Mouse (Mus musculus): ENCODE data around the gene Trim68. TPM values are rescaled to one million over a fixed set of nuclear protein-coding genes. Genes with fewer than 3 reads are reported as not detected.
"Not testable (repeated sequence)": the region's sequence is repeated elsewhere in the genome, so short reads cannot be mapped to it uniquely, and the experiment has no call there.

Gene Trim68
- polyA plus RNA-seq, 1 experiment from 2014 or later, result 10.8 TPM

GRCm38 (mm10) chr7:102665378-102665777 lies 21.7 kb downstream of the Trim68 start:
- no peak overlapping the region for H3K4me3 ChIP-seq (ENCODE audit: low read depth, low read length)
- no peak overlapping the region for H3K27ac ChIP-seq (ENCODE audit: low read depth, low read length)
- no peaks in the 10 kb centered on the region for H3K27me3 ChIP-seq (ENCODE audit: control insufficient read depth, insufficient read depth, low read length)
- 57% methylated on average over 2 of the region's 2 CpGs for WGBS
- H3K4me2 ChIP-seq, result no peak overlapping the region
- peak; percentile 87 for DNase-seq (ENCODE audit: low spot score, missing footprints)
- no peaks in the 10 kb centered on the region for H3K4me1 ChIP-seq (ENCODE audit: control insufficient read depth, insufficient read depth, low read length)
- ATAC-seq (ENCODE audit: low FRiP score), result no peak
- no peaks in the 10 kb centered on the region for H3K9me3 ChIP-seq (ENCODE audit: control insufficient read depth, low read length)
- H3K36me3 ChIP-seq (ENCODE audit: control insufficient read depth, insufficient read depth, low read length), result no peaks in the 10 kb centered on the region
- no peak overlapping the region for H3K9ac ChIP-seq (ENCODE audit: low read length)

GRCm38 (mm10) chr7:102664599-102664998 lies 22.5 kb downstream of the Trim68 start, which contains the start of gene Olfr556:
Olfr556 (plus strand) TSS chr7:102664899.
- no peak within 1 kb of the TSS for H3K9ac ChIP-seq (ENCODE audit: low read length)
- WGBS, result 40% methylated on average over 3 of the region's 3 CpGs

GRCm38 (mm10) chr7:102658523-102658922 lies 28.6 kb downstream of the Trim68 start, which contains the start of gene Olfr555:
Olfr555 (plus strand) TSS chr7:102658823.
- no peaks in the 10 kb centered on the region for H3K36me3 ChIP-seq (ENCODE audit: control insufficient read depth, insufficient read depth, low read length)
- no peak within 1 kb of the TSS for H3K27ac ChIP-seq (ENCODE audit: low read depth, low read length)
- DNase-seq (ENCODE audit: low spot score, missing footprints) (no peak), ATAC-seq (ENCODE audit: low FRiP score) (no peak)
- H3K4me3 ChIP-seq (ENCODE audit: low read depth, low read length), result no peak within 1 kb of the TSS
- 82% methylated on average over 1 of the region's 1 CpGs for WGBS
- no peaks in the 10 kb centered on the region for H3K9me3 ChIP-seq (ENCODE audit: control insufficient read depth, low read length)
- no peak within 1 kb of the TSS for H3K9ac ChIP-seq (ENCODE audit: low read length)
- no peak within 1 kb of the TSS for H3K4me2 ChIP-seq
- no peaks in the 10 kb centered on the region for H3K27me3 ChIP-seq (ENCODE audit: control insufficient read depth, insufficient read depth, low read length)
- no peaks in the 10 kb centered on the region for H3K4me1 ChIP-seq (ENCODE audit: control insufficient read depth, insufficient read depth, low read length)

More at GRCm38 (mm10) chr7:102664599-102664998, 22.5 kb downstream of the Trim68 start, which contains the start of gene Olfr556:
- Histone ChIP-seq H3K9me3 (ENCODE audit: control insufficient read depth, low read length) (no peaks in the 10 kb centered on the region), H3K4me1 (ENCODE audit: control insufficient read depth, insufficient read depth, low read length) (no peaks in the 10 kb centered on the region), H3K4me2 (no peak within 1 kb of the TSS), H3K4me3 (ENCODE audit: low read depth, low read length) (no peak within 1 kb of the TSS), H3K36me3 (ENCODE audit: control insufficient read depth, insufficient read depth, low read length) (no peaks in the 10 kb centered on the region), H3K27ac (ENCODE audit: low read depth, low read length) (no peak within 1 kb of the TSS), H3K27me3 (ENCODE audit: control insufficient read depth, insufficient read depth, low read length) (no peaks in the 10 kb centered on the region)
- DNase-seq (ENCODE audit: low spot score, missing footprints) (no peak), ATAC-seq (ENCODE audit: low FRiP score) (no peak)

GRCm38 (mm10) chr7:102644945-102645344 lies 42.2 kb downstream of the Trim68 start:
- DNase-seq (ENCODE audit: low spot score, missing footprints); ATAC-seq (ENCODE audit: low FRiP score); H3K4me1 ChIP-seq (ENCODE audit: control insufficient read depth, insufficient read depth, low read length); H3K9me3 ChIP-seq (ENCODE audit: control insufficient read depth, low read length); H3K27ac ChIP-seq (ENCODE audit: low read depth, low read length); H3K36me3 ChIP-seq (ENCODE audit: control insufficient read depth, insufficient read depth, low read length); H3K9ac ChIP-seq (ENCODE audit: low read length); H3K4me3 ChIP-seq (ENCODE audit: low read depth, low read length); H3K27me3 ChIP-seq (ENCODE audit: control insufficient read depth, insufficient read depth, low read length); H3K4me2 ChIP-seq: not testable (repeated sequence)
- 86% methylated on average over 3 of the region's 4 CpGs for WGBS

GRCm38 (mm10) chr7:102638132-102638531 lies 49.0 kb downstream of the Trim68 start, which contains the start of gene Olfr554:
Olfr554 (plus strand) TSS chr7:102638432.
- H3K9me3 ChIP-seq (ENCODE audit: control insufficient read depth, low read length), result no peaks in the 10 kb centered on the region
- H3K36me3 ChIP-seq (ENCODE audit: control insufficient read depth, insufficient read depth, low read length), result no peaks in the 10 kb centered on the region
- H3K4me3 ChIP-seq (ENCODE audit: low read depth, low read length), result no peak within 1 kb of the TSS
- H3K4me1 ChIP-seq (ENCODE audit: control insufficient read depth, insufficient read depth, low read length), result no peaks in the 10 kb centered on the region
- ATAC-seq (ENCODE audit: low FRiP score) (no peak), DNase-seq (ENCODE audit: low spot score, missing footprints) (no peak)
- H3K9ac ChIP-seq (ENCODE audit: low read length), result no peak within 1 kb of the TSS
- WGBS, result 77% methylated on average over 1 of the region's 1 CpGs
- no peak within 1 kb of the TSS for H3K27ac ChIP-seq (ENCODE audit: low read depth, low read length)
- no peak within 1 kb of the TSS for H3K4me2 ChIP-seq
- no peaks in the 10 kb centered on the region for H3K27me3 ChIP-seq (ENCODE audit: control insufficient read depth, insufficient read depth, low read length)

GRCm38 (mm10) chr7:102636665-102637064 lies 50.5 kb downstream of the Trim68 start:
- Histone ChIP-seq H3K9me3 (ENCODE audit: control insufficient read depth, low read length) (no peaks in the 10 kb centered on the region), H3K27ac (ENCODE audit: low read depth, low read length) (no peak overlapping the region), H3K27me3 (ENCODE audit: control insufficient read depth, insufficient read depth, low read length) (no peaks in the 10 kb centered on the region), H3K9ac (ENCODE audit: low read length) (no peak overlapping the region), H3K4me3 (ENCODE audit: low read depth, low read length) (no peak overlapping the region), H3K4me2 (no peak overlapping the region), H3K4me1 (ENCODE audit: control insufficient read depth, insufficient read depth, low read length) (no peaks in the 10 kb centered on the region), H3K36me3 (ENCODE audit: control insufficient read depth, insufficient read depth, low read length) (no peaks in the 10 kb centered on the region)
- no peak for DNase-seq (ENCODE audit: low spot score, missing footprints)
- ATAC-seq (ENCODE audit: low FRiP score), result no peak
- WGBS, result 34% methylated on average over 3 of the region's 3 CpGs

Other genes with a start within 250 kb of the Trim68 start
- gene Rrm1, start 245.6 kb downstream of the Trim68 start, polyA plus RNA-seq (2014; fragmentation: Nextera tagmentation; extraction: Ambion mirVana), result 234 and 249 TPM in 2 replicates
- gene Olfr543, start 205.6 kb downstream of the Trim68 start, polyA plus RNA-seq (2014; fragmentation: Nextera tagmentation; extraction: Ambion mirVana), result 0.25 and 0.33 TPM in 2 replicates
- 0.04 and 0.10 TPM in 2 replicates for gene Olfr544, start 199.0 kb downstream of the Trim68 start, polyA plus RNA-seq (2014; fragmentation: Nextera tagmentation; extraction: Ambion mirVana)
- gene Olfr545, start 187.8 kb downstream of the Trim68 start, polyA plus RNA-seq (2014; fragmentation: Nextera tagmentation; extraction: Ambion mirVana), result 0.16 TPM in 1 of 2 replicates, not detected in the other
- not detected in 2 replicates for gene Olfr547, start 152.6 kb downstream of the Trim68 start, polyA plus RNA-seq (2014; fragmentation: Nextera tagmentation; extraction: Ambion mirVana)
- gene Olfr548-ps1, start 146.4 kb downstream of the Trim68 start, polyA plus RNA-seq (2014; fragmentation: Nextera tagmentation; extraction: Ambion mirVana), result not detected in 2 replicates
- gene Olfr549, start 137.5 kb downstream of the Trim68 start, polyA plus RNA-seq (2014; fragmentation: Nextera tagmentation; extraction: Ambion mirVana), result not detected in 2 replicates
- 0.42 and 0.44 TPM in 2 replicates for gene Trim21, start 121.8 kb downstream of the Trim68 start, polyA plus RNA-seq (2014; fragmentation: Nextera tagmentation; extraction: Ambion mirVana)
- not detected in 2 replicates for gene Olfr550, start 115.9 kb downstream of the Trim68 start, polyA plus RNA-seq (2014; fragmentation: Nextera tagmentation; extraction: Ambion mirVana)
- not detected in 2 replicates for gene Olfr551, start 95.4 kb downstream of the Trim68 start, polyA plus RNA-seq (2014; fragmentation: Nextera tagmentation; extraction: Ambion mirVana)
- gene Olfr552, start 89.6 kb downstream of the Trim68 start, polyA plus RNA-seq (2014; fragmentation: Nextera tagmentation; extraction: Ambion mirVana), result not detected in 2 replicates
- gene Olfr553, start 69.1 kb downstream of the Trim68 start, polyA plus RNA-seq (2014; fragmentation: Nextera tagmentation; extraction: Ambion mirVana), result not detected in 2 replicates
- gene Olfr554, start 48.9 kb downstream of the Trim68 start, polyA plus RNA-seq (2014; fragmentation: Nextera tagmentation; extraction: Ambion mirVana), result not detected in 2 replicates
- not detected in 2 replicates for gene Olfr555, start 28.5 kb downstream of the Trim68 start, polyA plus RNA-seq (2014; fragmentation: Nextera tagmentation; extraction: Ambion mirVana)
- gene Olfr556, start 22.4 kb downstream of the Trim68 start, polyA plus RNA-seq (2014; fragmentation: Nextera tagmentation; extraction: Ambion mirVana), result not detected in 2 replicates
- gene Olfr557, start 8.6 kb upstream of the Trim68 start, polyA plus RNA-seq (2014; fragmentation: Nextera tagmentation; extraction: Ambion mirVana), result not detected in 2 replicates
- gene Olfr558, start 14.9 kb upstream of the Trim68 start, polyA plus RNA-seq (2014; fragmentation: Nextera tagmentation; extraction: Ambion mirVana), result not detected in 2 replicates
- gene Olfr33, start 31.7 kb upstream of the Trim68 start, polyA plus RNA-seq (2014; fragmentation: Nextera tagmentation; extraction: Ambion mirVana), result not detected in 2 replicates
- gene Olfr559, start 40.2 kb upstream of the Trim68 start, polyA plus RNA-seq (2014; fragmentation: Nextera tagmentation; extraction: Ambion mirVana), result not detected in 2 replicates
- gene Olfr560, start 72.0 kb upstream of the Trim68 start, polyA plus RNA-seq (2014; fragmentation: Nextera tagmentation; extraction: Ambion mirVana), result not detected in 2 replicates
- gene Olfr78, start 72.1 kb upstream of the Trim68 start, polyA plus RNA-seq (2014; fragmentation: Nextera tagmentation; extraction: Ambion mirVana), result not detected in 2 replicates
- gene Olfr561, start 83.9 kb upstream of the Trim68 start, polyA plus RNA-seq (2014; fragmentation: Nextera tagmentation; extraction: Ambion mirVana), result not detected in 2 replicates
- gene Olfr564, start 116.2 kb upstream of the Trim68 start, polyA plus RNA-seq (2014; fragmentation: Nextera tagmentation; extraction: Ambion mirVana), result not detected in 2 replicates
- gene Olfr566, start 171.4 kb upstream of the Trim68 start, polyA plus RNA-seq (2014; fragmentation: Nextera tagmentation; extraction: Ambion mirVana), result not detected in 2 replicates
- not detected in 2 replicates for gene Olfr568, start 189.8 kb upstream of the Trim68 start, polyA plus RNA-seq (2014; fragmentation: Nextera tagmentation; extraction: Ambion mirVana)
- not detected in 2 replicates for gene Olfr569, start 203.6 kb upstream of the Trim68 start, polyA plus RNA-seq (2014; fragmentation: Nextera tagmentation; extraction: Ambion mirVana)
- gene Olfr570, start 207.2 kb upstream of the Trim68 start, polyA plus RNA-seq (2014; fragmentation: Nextera tagmentation; extraction: Ambion mirVana), result not detected in 2 replicates
- 0.11 TPM in 1 of 2 replicates, not detected in the other for gene Olfr571, start 230.2 kb upstream of the Trim68 start, polyA plus RNA-seq (2014; fragmentation: Nextera tagmentation; extraction: Ambion mirVana)
- not detected in 2 replicates for gene Olfr572, start 237.1 kb upstream of the Trim68 start, polyA plus RNA-seq (2014; fragmentation: Nextera tagmentation; extraction: Ambion mirVana)